Mouse (Mus musculus) kidney, embryonic 15.5 days (tissue): ENCODE data around the gene Mfap4. TPM values are rescaled to one million over a fixed set of nuclear protein-coding genes. Genes with fewer than 3 reads are reported as not detected.

Experiments
- ATAC-seq: fragments of 200-750 bp; cut with Nextera tagmentation; replicated peaks from 2 replicates; pipeline ENCODE4 v1.8.0; 2017; ENCODE audit warnings: moderate TSS enrichment; ENCODE audit not compliant: low FRiP score
- H3K27ac ChIP-seq: fragments of 300-500 bp; sonication (generic); 2 replicates; pipeline ENCODE4 v1.5.1; 2015; ENCODE audit warnings: mild to moderate bottlenecking, inconsistent platforms
- H3K27me3 ChIP-seq: fragments of 300-500 bp; sonication (generic); 2 replicates; pipeline ENCODE4 v1.6.1; 2015; ENCODE audit warnings: inconsistent platforms
- H3K36me3 ChIP-seq: fragments of 300-500 bp; sonication (generic); 2 replicates; pipeline ENCODE4 v1.6.1; 2015; ENCODE audit warnings: inconsistent platforms
- H3K4me1 ChIP-seq: fragments of 300-500 bp; sonication (generic); 2 replicates; pipeline ENCODE4 v1.6.1; 2015; ENCODE audit warnings: inconsistent platforms
- H3K4me2 ChIP-seq: fragments of 300-500 bp; sonication (generic); 2 replicates; pipeline ENCODE4 v1.6.1; 2015; ENCODE audit warnings: moderate library complexity, mild to moderate bottlenecking, inconsistent platforms
- H3K4me3 ChIP-seq: fragments of 300-500 bp; sonication (generic); replicated peaks from 2 replicates; pipeline ENCODE4 v1.5.1; 2015; ENCODE audit warnings: mild to moderate bottlenecking, inconsistent platforms
- H3K9ac ChIP-seq: fragments of 300-500 bp; sonication (generic); 2 replicates; pipeline ENCODE4 v1.6.1; 2015; ENCODE audit warnings: mild to moderate bottlenecking, inconsistent platforms
- H3K9me3 ChIP-seq: fragments of 300-500 bp; sonication (generic); replicated peaks from 2 replicates; pipeline ENCODE4 v1.6.1; 2016; ENCODE audit warnings: inconsistent platforms
- WGBS: fragments of 180-500 bp; shearing (Covaris S2); methylation state at CpG from one replicate; pipeline ENCODE4 v1.1.7; 2015; ENCODE audit warnings: mixed read lengths; 5-methylcytosine and 5-hydroxymethylcytosine counted together
- polyA plus RNA-seq: library from polyadenylated mRNA; unstranded; fragments of >200 nt; fragmentation: Nextera tagmentation; extraction: Ambion mirVana; gene quantifications from 2 replicates; pipeline ENCODE4 v1.2.1, GENCODE M21; 2015

The Mfap4 gene
- polyA plus RNA-seq, 1 experiment from 2014 or later: 161 TPM

- Histone ChIP-seq H3K4me1 (peaks cover 12% of the 10 kb centered on the region; the same call in 1 of the 2 replicates), H3K9me3 (no peaks in the 10 kb centered on the region), H3K9ac (no peak overlapping the region), H3K27ac (0 out of 2 replicates have a peak overlapping the region, but pooled peaks have one; percentile 45), H3K4me2 (no peak overlapping the region), H3K27me3 (no peaks in the 10 kb centered on the region), H3K4me3 (no peak overlapping the region), H3K36me3 (no peaks in the 10 kb centered on the region)
- WGBS: 58% methylated on average over 4 of the region's 4 CpGs
- ATAC-seq: no peak
Measured at GRCm38 (mm10) chr11:61465422-61465821, 19.8 kb upstream of the Mfap4 start.

GRCm38 (mm10) chr11:61468534-61468933 is 16.7 kb upstream of the Mfap4 start:
- no peak for ATAC-seq
- Histone ChIP-seq H3K9ac (no peak overlapping the region), H3K36me3 (no peaks in the 10 kb centered on the region), H3K4me2 (no peak overlapping the region), H3K27ac (no peak overlapping the region), H3K4me1 (peaks cover 12% of the 10 kb centered on the region; the same call in 1 of the 2 replicates), H3K27me3 (no peaks in the 10 kb centered on the region), H3K9me3 (no peaks in the 10 kb centered on the region), H3K4me3 (no peak overlapping the region)
- WGBS: 84% methylated on average over 4 of the region's 4 CpGs

- peaks cover 12% of the 10 kb centered on the region; the same call in 1 of the 2 replicates for H3K4me1 ChIP-seq
- H3K27ac ChIP-seq: no peak overlapping the region
- no peaks in the 10 kb centered on the region for H3K36me3 ChIP-seq
- WGBS: 69% methylated on average over 7 of the region's 7 CpGs
- no peaks in the 10 kb centered on the region for H3K27me3 ChIP-seq
- no peak overlapping the region for H3K4me2 ChIP-seq
- H3K9me3 ChIP-seq: no peaks in the 10 kb centered on the region
- no peak overlapping the region for H3K9ac ChIP-seq
- H3K4me3 ChIP-seq: no peak overlapping the region
- no peak for ATAC-seq
Measured at GRCm38 (mm10) chr11:61469317-61469917, 15.8 kb upstream of the Mfap4 start.

GRCm38 (mm10) chr11:61470880-61471279 is 14.4 kb upstream of the Mfap4 start:
- Histone ChIP-seq H3K4me1 (0 out of 2 replicates have a peak, but pooled peaks cover 4% of the 10 kb centered on the region), H3K27ac (no peak overlapping the region), H3K27me3 (no peaks in the 10 kb centered on the region)

GRCm38 (mm10) chr11:61473630-61474029 is 11.6 kb upstream of the Mfap4 start:
- peaks cover 17% of the 10 kb centered on the region; the same call in 1 of the 2 replicates for H3K4me1 ChIP-seq
- 50% methylated on average over 4 of the region's 4 CpGs for WGBS
- no peak for ATAC-seq

More at GRCm38 (mm10) chr11:61470880-61471279, 14.4 kb upstream of the Mfap4 start:
- H3K36me3 ChIP-seq: no peaks in the 10 kb centered on the region
- H3K9ac ChIP-seq: no peak overlapping the region
- no peaks in the 10 kb centered on the region for H3K9me3 ChIP-seq
- H3K4me3 ChIP-seq: no peak overlapping the region
- ATAC-seq: no peak
- no peak overlapping the region for H3K4me2 ChIP-seq

GRCm38 (mm10) chr11:61476786-61477382 is 8.3 kb upstream of the Mfap4 start:
- H3K27me3 ChIP-seq: no peaks in the 10 kb centered on the region
- peak overlapping the region; percentile 60 for H3K4me2 ChIP-seq
- H3K4me1 ChIP-seq: peaks cover 20% of the 10 kb centered on the region
- H3K27ac ChIP-seq: peak overlapping the region; percentile 82
- no peak overlapping the region for H3K9ac ChIP-seq
- 39% methylated on average over 12 of the region's 12 CpGs for WGBS
- no peaks in the 10 kb centered on the region for H3K9me3 ChIP-seq
- no peaks in the 10 kb centered on the region for H3K36me3 ChIP-seq
- no peak; the same call in 1 of the 2 replicates for ATAC-seq
- peak overlapping the region; percentile 28 for H3K4me3 ChIP-seq

More at GRCm38 (mm10) chr11:61473630-61474029, 11.6 kb upstream of the Mfap4 start:
- Histone ChIP-seq H3K27ac (no peak overlapping the region), H3K9ac (no peak overlapping the region), H3K9me3 (no peaks in the 10 kb centered on the region), H3K4me3 (no peak overlapping the region), H3K4me2 (no peak overlapping the region), H3K36me3 (no peaks in the 10 kb centered on the region), H3K27me3 (no peaks in the 10 kb centered on the region)

GRCm38 (mm10) chr11:61477566-61478508 is 7.4 kb upstream of the Mfap4 start:
- Histone ChIP-seq H3K27ac (peak overlapping the region; percentile 82), H3K9ac (no peak overlapping the region)
- 36% methylated on average over 17 of the region's 17 CpGs for WGBS

GRCm38 (mm10) chr11:61478788-61479187 is 6.4 kb upstream of the Mfap4 start:
- H3K4me1 ChIP-seq: peaks cover 29% of the 10 kb centered on the region
- no peak overlapping the region for H3K9ac ChIP-seq
- no peaks in the 10 kb centered on the region for H3K9me3 ChIP-seq
- no peak overlapping the region for H3K4me2 ChIP-seq
- WGBS: 85% methylated on average over 4 of the region's 4 CpGs
- ATAC-seq: no peak
- H3K4me3 ChIP-seq: no peak overlapping the region
- no peaks in the 10 kb centered on the region for H3K36me3 ChIP-seq
- no peaks in the 10 kb centered on the region for H3K27me3 ChIP-seq
- H3K27ac ChIP-seq: no peak overlapping the region

More at GRCm38 (mm10) chr11:61477566-61478508, 7.4 kb upstream of the Mfap4 start:
- ATAC-seq: no peak
- Histone ChIP-seq H3K9me3 (no peaks in the 10 kb centered on the region), H3K4me2 (peak overlapping the region; percentile 60), H3K4me3 (peak overlapping the region; percentile 28), H3K4me1 (peaks cover 21% of the 10 kb centered on the region), H3K27me3 (no peaks in the 10 kb centered on the region), H3K36me3 (no peaks in the 10 kb centered on the region)

- Histone ChIP-seq H3K27me3 (no peaks in the 10 kb centered on the region), H3K9ac (no peak overlapping the region), H3K9me3 (no peaks in the 10 kb centered on the region), H3K4me3 (no peak overlapping the region), H3K4me1 (peaks cover 56% of the 10 kb centered on the region), H3K27ac (no peak overlapping the region), H3K36me3 (no peaks in the 10 kb centered on the region), H3K4me2 (no peak overlapping the region)
- ATAC-seq: no peak
- WGBS: 59% methylated on average over 9 of the region's 9 CpGs
Measured at GRCm38 (mm10) chr11:61481239-61482090, 3.8 kb upstream of the Mfap4 start.

GRCm38 (mm10) chr11:61483226-61483845 is 1.9 kb upstream of the Mfap4 start:
- Histone ChIP-seq H3K4me2 (no peak overlapping the region), H3K27me3 (no peaks in the 10 kb centered on the region), H3K4me1 (peaks cover 61% of the 10 kb centered on the region), H3K9ac (no peak overlapping the region), H3K4me3 (no peak overlapping the region), H3K36me3 (peaks cover 7% of the 10 kb centered on the region), H3K9me3 (no peaks in the 10 kb centered on the region), H3K27ac (peak overlapping the region; percentile 97)
- ATAC-seq: no peak
- 74% methylated on average over 13 of the region's 13 CpGs for WGBS

GRCm38 (mm10) chr11:61484256-61484612 is 997 bp upstream of the Mfap4 start:
- peak overlapping the region; percentile 58 for H3K4me2 ChIP-seq
- peaks cover 16% of the 10 kb centered on the region for H3K36me3 ChIP-seq
- peak overlapping the region; percentile 97 for H3K27ac ChIP-seq
- 18% methylated on average over 10 of the region's 10 CpGs for WGBS
- H3K27me3 ChIP-seq: no peaks in the 10 kb centered on the region
- peaks cover 61% of the 10 kb centered on the region for H3K4me1 ChIP-seq
- H3K9me3 ChIP-seq: no peaks in the 10 kb centered on the region
- H3K9ac ChIP-seq: no peak overlapping the region
- ATAC-seq: no peak
- H3K4me3 ChIP-seq: peak overlapping the region; percentile 40; the same call in 1 of the 2 replicates
